Mouse (Mus musculus): ENCODE data around the gene Gxylt1.
"Not testable (repeated sequence)": the region's sequence is repeated elsewhere in the genome, so short reads cannot be mapped to it uniquely, and the experiment has no call there.

Gene Gxylt1

DNA sequence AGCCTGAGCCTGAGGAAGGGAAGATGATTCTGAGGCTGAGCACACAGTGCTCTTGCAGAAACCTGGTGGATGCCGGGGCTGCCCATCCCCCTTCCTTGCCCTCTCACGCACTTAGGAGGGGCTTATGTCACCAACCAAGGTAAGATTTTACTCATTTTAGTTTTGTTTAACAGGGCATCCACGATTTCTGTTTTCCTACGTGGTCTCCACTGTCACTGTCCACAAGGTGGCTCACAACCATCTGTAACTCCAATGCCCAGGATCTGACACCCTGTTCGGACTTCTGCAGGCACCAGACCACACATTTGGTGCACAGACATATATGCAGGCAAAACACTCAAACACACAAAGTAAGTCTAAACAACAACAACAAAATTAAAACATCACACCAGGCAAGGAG, 12.2 kb downstream of the Gxylt1 start:
- DNase-seq (ENCODE audit: low spot score), result peak; percentile 33

DNA sequence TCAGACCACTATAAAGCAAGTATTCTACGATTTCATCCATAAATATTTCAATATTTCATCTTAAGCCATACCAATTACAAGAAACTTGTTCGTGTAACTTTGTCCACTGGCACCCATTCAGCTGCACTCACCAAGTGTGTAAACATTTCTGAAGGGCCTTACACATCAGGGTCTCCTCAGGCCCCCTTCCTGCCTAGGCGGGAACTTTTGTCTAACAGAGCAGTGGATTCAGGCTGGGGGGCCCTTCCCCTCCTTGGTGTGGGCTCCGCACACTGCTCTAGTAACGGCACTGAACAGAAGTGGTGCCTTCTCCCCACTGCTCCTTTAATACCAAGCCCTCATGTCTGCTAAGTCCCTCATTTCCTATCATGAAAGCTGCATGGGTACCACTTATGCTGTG, 12.7 kb downstream of the Gxylt1 start:
- no peak for DNase-seq (ENCODE audit: low spot score)

DNA sequence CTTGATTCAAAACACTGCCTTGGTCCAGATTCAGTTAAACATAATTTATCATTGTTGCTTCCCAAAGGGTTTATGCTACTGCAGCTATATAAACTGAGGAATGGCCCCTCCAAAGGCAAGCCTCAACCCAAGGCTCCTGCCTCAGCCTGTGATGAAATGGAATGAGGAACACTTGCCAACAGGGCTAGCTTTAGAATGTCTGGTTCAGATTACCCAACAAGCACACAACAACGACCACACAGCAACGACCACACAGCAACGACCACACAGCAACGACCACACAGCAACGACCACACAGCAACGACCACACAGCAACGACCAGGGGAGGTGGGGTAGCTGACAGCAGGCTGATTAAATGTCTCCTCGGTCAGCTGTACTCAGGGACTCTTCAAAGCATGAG, 15.0 kb downstream of the Gxylt1 start:
- DNase-seq (ENCODE audit: low spot score), result no peak

GRCm38 (mm10) chr15:93255295-93255694, 19.7 kb downstream of the Gxylt1 start:
- DNase-seq (ENCODE audit: low spot score), result no peak

DNA sequence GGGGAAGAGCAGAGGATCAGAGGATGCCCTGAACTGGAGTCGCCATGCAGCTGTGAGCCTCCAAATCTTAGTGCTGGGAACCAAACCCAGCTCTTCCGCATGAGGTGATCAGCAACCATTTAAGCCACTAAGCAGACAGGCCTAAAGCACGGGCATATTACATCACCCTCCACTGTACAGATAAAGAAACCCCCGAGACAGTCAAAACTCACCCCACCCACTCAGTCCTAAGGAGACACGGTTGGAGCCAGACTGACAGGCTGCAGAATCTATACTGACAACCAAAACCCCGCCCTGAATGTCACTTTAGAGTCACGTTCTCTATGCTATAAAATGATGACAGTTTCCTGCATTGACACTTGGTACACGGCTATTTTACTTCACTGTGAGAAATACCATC, 21.8 kb downstream of the Gxylt1 start:
- DNase-seq (ENCODE audit: low spot score), result no peak

DNA sequence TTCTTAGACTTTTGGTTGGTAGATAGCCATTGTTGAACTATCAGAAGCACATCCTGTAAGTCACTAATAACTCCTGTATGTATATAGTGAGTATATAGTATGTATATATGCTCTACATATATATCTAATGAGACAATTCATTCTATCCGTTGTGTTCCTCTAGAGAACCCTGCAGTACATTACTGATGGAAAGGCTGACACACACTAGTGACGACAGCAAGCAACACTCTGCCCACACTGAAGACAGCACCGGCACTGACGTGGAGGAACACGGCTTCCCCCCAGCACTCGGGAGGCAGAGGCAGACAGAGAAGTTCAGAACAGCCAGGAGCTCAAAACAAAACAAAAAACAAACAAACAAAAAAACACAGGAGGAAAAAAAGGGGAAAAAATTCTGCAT, 22.6 kb downstream of the Gxylt1 start:
- DNase-seq (ENCODE audit: low spot score), result no peak

GRCm38 (mm10) chr15:93251553-93252250, 23.3 kb downstream of the Gxylt1 start:
- no peak for DNase-seq (ENCODE audit: low spot score)

DNA sequence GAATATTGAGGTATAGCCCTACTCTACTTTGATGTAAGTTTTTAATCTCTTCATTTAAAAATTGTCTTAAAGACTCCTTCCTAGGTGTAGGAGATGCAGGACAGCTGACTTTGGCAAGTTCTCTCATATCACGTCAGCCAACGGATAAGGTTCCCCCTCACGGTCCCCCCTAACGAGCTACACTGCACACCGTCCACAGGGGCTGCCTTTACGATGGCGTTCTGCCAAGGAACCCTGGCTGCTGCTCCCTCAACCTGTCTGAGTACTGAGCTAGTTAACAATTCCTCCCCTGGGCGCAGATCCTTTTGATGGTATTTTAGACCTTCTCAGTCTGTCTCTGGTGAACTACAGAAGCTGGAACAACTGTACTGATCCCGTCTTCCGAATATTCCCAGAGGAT, 31.8 kb downstream of the Gxylt1 start:
- DNase-seq (ENCODE audit: low spot score), result no peak

GRCm38 (mm10) chr15:93236456-93236855, 38.5 kb downstream of the Gxylt1 start:
- not testable (repeated sequence) for DNase-seq (ENCODE audit: low spot score)

DNA sequence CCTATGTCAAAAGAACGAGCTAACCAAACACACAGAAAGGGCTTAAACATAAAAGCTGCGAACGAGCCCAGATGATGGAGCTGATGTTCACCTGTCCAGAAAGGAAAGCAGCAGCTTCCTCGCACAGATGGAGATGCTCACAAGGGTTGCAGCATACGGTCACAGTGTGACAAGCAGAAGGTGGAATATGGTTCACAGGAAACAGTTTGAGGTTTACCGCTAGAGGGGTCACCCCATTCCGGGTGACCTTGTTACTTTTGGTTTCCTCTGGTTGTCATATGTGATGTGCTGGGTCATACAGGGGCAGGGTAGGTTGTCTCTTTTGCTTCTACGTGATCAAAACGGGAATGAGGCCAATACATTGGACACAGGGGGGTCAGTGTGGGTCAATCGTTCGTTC, 46.0 kb downstream of the Gxylt1 start:
- DNase-seq (ENCODE audit: low spot score), result no peak

GRCm38 (mm10) chr15:93228375-93228774, 46.6 kb downstream of the Gxylt1 start:
- no peak for DNase-seq (ENCODE audit: low spot score)

- DNase-seq (ENCODE audit: low spot score), result peak; percentile 26
Observed at GRCm38 (mm10) chr15:93227764-93228079, 47.3 kb downstream of the Gxylt1 start.

- no peak for DNase-seq (ENCODE audit: low spot score)
Observed at GRCm38 (mm10) chr15:93226930-93227763, 47.8 kb downstream of the Gxylt1 start.

DNA sequence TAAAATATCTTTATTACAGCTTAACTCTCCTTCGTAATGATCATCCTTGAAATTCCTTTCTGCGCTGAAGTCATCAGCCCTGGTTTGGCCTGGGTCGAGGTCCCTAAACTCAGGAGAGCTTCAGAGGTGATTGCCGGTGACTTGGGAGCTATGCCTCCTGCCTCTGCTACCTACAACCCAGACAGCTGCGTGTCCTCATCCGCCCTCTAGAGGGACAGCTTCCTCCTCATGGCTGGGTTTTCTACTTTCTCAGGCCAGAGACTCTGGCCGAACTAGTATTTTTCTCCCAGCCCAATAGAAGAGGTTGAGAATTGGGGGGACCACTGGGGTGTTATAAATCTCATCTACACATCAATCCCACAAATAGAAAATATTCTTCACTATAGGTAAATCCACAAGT, 52.5 kb downstream of the Gxylt1 start:
- DNase-seq (ENCODE audit: low spot score), result no peak

DNA sequence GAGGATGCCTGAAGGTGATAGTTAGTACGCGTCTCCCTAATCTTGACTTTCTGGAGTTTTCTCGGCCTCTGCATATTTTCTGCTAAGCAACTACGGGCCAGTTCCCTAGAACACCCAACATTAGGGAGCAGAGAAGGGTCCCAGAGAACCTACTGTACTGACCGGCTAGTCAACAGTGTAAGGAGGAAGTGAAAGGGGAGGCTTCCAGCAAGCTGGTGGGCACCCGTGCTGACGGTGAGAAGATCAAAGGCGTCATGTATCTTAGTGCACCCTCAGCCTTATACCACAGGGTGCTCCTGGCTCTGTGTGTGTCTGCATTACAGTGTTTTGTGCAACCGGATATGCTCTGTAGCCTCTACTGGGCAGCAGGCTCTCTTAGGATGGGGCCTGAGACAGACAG, 62.4 kb downstream of the Gxylt1 start:
- DNase-seq (ENCODE audit: low spot score), result no peak

GRCm38 (mm10) chr15:93204861-93205260, 70.1 kb downstream of the Gxylt1 start:
- no peak for DNase-seq (ENCODE audit: low spot score)

DNA sequence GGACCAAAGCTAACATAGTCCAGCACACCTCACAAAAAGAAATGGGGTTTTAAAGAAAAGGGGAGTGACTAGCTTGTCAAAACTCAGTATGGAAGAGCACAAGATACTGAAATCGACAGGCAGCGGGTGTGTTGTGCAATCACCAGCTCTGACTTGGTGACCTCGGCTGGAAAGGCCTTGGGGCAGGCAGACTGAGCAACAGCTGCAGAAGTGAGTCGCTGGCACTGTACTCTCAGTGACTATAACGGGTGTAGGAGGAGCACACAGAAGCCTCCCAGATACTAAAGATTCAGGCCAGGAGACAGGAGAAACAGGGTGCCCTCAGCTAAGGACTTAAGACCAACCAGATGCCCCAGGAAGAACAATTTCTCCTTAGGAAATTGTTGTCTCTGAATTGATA, 73.0 kb downstream of the Gxylt1 start:
- DNase-seq (ENCODE audit: low spot score), result no peak

DNA sequence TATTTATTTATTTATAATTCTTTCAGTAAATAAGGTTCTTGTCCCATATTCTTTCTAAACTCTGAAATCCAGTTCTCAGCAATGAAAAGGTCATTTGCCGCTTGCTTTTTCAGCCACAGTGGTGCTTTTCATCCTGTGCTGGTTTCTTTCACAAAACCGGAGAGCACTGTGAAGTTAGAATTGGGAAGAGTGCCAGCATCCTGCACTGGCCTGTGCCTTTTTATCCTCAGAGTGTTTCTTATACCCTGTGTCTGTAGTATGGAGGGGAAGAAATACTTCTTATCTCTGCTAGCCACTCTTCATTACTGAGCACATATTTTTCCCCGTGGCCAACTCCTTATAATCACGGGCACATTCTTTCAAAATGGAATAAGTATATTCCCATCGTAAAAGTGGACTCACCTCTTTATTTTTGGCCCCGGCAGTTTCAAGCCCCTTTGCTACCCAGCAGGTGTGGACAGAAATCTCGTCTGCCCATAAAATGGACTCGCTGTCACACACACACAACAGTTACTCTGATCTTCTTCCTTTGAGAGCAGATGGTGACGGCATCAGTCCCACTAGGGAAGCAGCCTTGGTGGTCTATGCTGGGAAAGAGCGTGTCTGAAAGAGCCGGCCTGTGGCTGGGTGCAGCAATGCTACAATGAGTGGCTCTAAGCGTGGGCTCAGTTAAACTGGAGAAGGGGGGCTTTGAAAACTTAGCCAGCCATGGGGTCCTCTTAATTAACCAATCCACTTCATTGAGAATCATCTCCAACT, 83.4 kb downstream of the Gxylt1 start:
- DNase-seq (ENCODE audit: low spot score), result no peak
